9 mouse cellular contexts compared by ENCODE assay signal in genomic region chr1:153489132-153489531, GRCm38 (mm10). TPM values are rescaled to one million over a fixed set of nuclear protein-coding genes. Genes with fewer than 3 reads are reported as not detected.
DNase-seq lines count a peak whose midpoint lies in the region; ATAC-seq and TF ChIP-seq lines count a peak whose summit lies in the region.
"Had no signal": no experiment of that assay in that cellular context is flagged by ENCODE, and none has a peak within 500 bp of the region (broad histone marks: within the 10 kb centered on the region; RNA-seq: fewer than 3 reads in every experiment).

No protein-coding gene starts in this region.

- no peaks in the 10 kb centered on the region for H3K27me3 ChIP-seq in hindbrain, postnatal 0 days (ENCODE audit: insufficient read depth, low read length)
- H3K27me3 ChIP-seq in hindbrain, embryonic 16.5 days (replicated peaks; ENCODE audit: control insufficient read depth, insufficient read depth, low read length): no peaks in the 10 kb centered on the region

- no peak overlapping the region for H3K4me3 ChIP-seq in hindbrain, postnatal 0 days (ENCODE audit: low read length)
- no peak overlapping the region for H3K4me3 ChIP-seq in hindbrain, embryonic 16.5 days (ENCODE audit: low read length)
- no peak overlapping the region for H3K4me3 ChIP-seq in ES-E14 (ENCODE audit: insufficient read depth in 1 of 2, low read depth in 1 of 2, low read length in 2 of 2, poor library complexity in 1 of 2, severe bottlenecking in 1 of 2)
- H3K4me3 ChIP-seq: myocyte had no signal

- WGBS in hindbrain, postnatal 0 days: 45% methylated on average over 7 of the region's 7 CpGs
- 49% methylated on average over 7 of the region's 7 CpGs for WGBS in hindbrain, embryonic 16.5 days

- peaks cover 18% of the 10 kb centered on the region; the same call in 1 of the 2 replicates for H3K4me1 ChIP-seq in hindbrain, postnatal 0 days (ENCODE audit: insufficient read depth, low read length)
- peaks cover 19% of the 10 kb centered on the region for H3K4me1 ChIP-seq in hindbrain, embryonic 16.5 days (ENCODE audit: control insufficient read depth, insufficient read depth, low read depth, low read length)
- peaks cover 9 to 16% of the 10 kb centered on the region in 2 experiments; a peak in 3 of 4 replicates for H3K4me1 ChIP-seq in ES-E14 (ENCODE audit: control insufficient read depth in 2 of 2, insufficient read depth in 2 of 2, low read length in 2 of 2, poor library complexity in 1 of 2)

- ATAC-seq in hindbrain, postnatal 0 days: no peak
- ATAC-seq in hindbrain, embryonic 16.5 days: no peak
- ATAC-seq in hematopoietic stem cell, adult 5-6 weeks (replicated peaks in 1 of 2; ENCODE audit: insufficient read depth in 1 of 2, low FRiP score in 2 of 2, low TSS enrichment in 1 of 2, low read depth in 1 of 2, poor library complexity in 2 of 2, severe bottlenecking in 2 of 2): peak; percentile 24 to 34; a peak in 3 of 4 replicates

- TF ChIP-seq CTCF in hindbrain, postnatal 0 days (IDR thresholded peaks at IDR 0.05; ENCODE audit: low read depth): peak; percentile 32; the same call in 1 of the 2 replicates

- H3K36me3 ChIP-seq in hindbrain, postnatal 0 days (ENCODE audit: insufficient read depth, low read length): no peaks in the 10 kb centered on the region
- H3K36me3 ChIP-seq in hindbrain, embryonic 16.5 days (ENCODE audit: control insufficient read depth, insufficient read depth, low read length): no peaks in the 10 kb centered on the region
- no peaks in the 10 kb centered on the region; the same call in none of the 2 replicates for H3K36me3 ChIP-seq in ES-E14 (ENCODE audit: control insufficient read depth, insufficient read depth, low read length, poor library complexity, severe bottlenecking)

- no peaks in the 10 kb centered on the region for H3K9me3 ChIP-seq in hindbrain, postnatal 0 days (ENCODE audit: low read length)
- no peaks in the 10 kb centered on the region for H3K9me3 ChIP-seq in hindbrain, embryonic 16.5 days (ENCODE audit: control insufficient read depth, low read length)
- no peaks in the 10 kb centered on the region for H3K9me3 ChIP-seq in ES-E14 (ENCODE audit: control insufficient read depth, insufficient read depth, low read depth, low read length)

- in situ Hi-C loops in ES-E14 (cut with MboI; ENCODE audit: low sequenced_read_pairs in 2 of 2, unreplicated experiment in 2 of 2): no loop called here

- no peak for DNase-seq in hindbrain, postnatal 0 days (ENCODE audit: low spot score)
- no peak for DNase-seq in ES-E14 (ENCODE audit: low read depth, low spot score)
- peak; percentile 55 for DNase-seq in naive thymus-derived CD4-positive, alpha-beta T cell, adult 2 months (ENCODE audit: low read depth)
- DNase-seq in Muller cell, postnatal 12 days (ENCODE audit: inconsistent ontology term): no peak
- DNase-seq in urinary bladder, postnatal 4 days (ENCODE audit: low spot score in 2 of 2): no peak
- no peak for DNase-seq in urinary bladder, postnatal 10 days (ENCODE audit: low spot score)

- no peak overlapping the region for H3K27ac ChIP-seq in hindbrain, postnatal 0 days
- no peak overlapping the region for H3K27ac ChIP-seq in hindbrain, embryonic 16.5 days (ENCODE audit: low read depth, low read length)
- peak overlapping the region; percentile 56; the same call in 1 of the 2 replicates for H3K27ac ChIP-seq in ES-E14 (ENCODE audit: insufficient read depth, low read depth, low read length, poor library complexity, severe bottlenecking)

- no peak overlapping the region for H3K9ac ChIP-seq in hindbrain, postnatal 0 days (replicated peaks; ENCODE audit: low read length)
- no peak overlapping the region for H3K9ac ChIP-seq in hindbrain, embryonic 16.5 days (ENCODE audit: low read depth, low read length)
- peak overlapping the region; percentile 34; the same call in 1 of the 2 replicates for H3K9ac ChIP-seq in ES-E14 (ENCODE audit: insufficient read depth, low read depth, low read length, poor library complexity, severe bottlenecking)

- no peak overlapping the region for H3K4me2 ChIP-seq in hindbrain, postnatal 0 days (ENCODE audit: low read depth, low read length)
- H3K4me2 ChIP-seq in hindbrain, embryonic 16.5 days (ENCODE audit: low read length): no peak overlapping the region

TF ChIP-seq in ES-E14, 5 proteins besides CTCF, POLR2A, EP300 and RAD21:
- no peak for TF ChIP-seq HCFC1 (IDR thresholded peaks at IDR 0.05; ENCODE audit: borderline replicate concordance, insufficient read depth, low read length)
- no peak for TF ChIP-seq MAFK (IDR thresholded peaks at IDR 0.05; ENCODE audit: insufficient read depth, low read depth, low read length)
- no peak for TF ChIP-seq ZNF384 (IDR thresholded peaks at IDR 0.05; ENCODE audit: low read depth, low read length)
- no peak for TF ChIP-seq CHD2 (IDR thresholded peaks at IDR 0.05; ENCODE audit: low read depth, low read length)
- TF ChIP-seq ZC3H11A (IDR thresholded peaks at IDR 0.05; ENCODE audit: borderline replicate concordance, low read depth, low read length): no peak
TF ChIP-seq in ES-E14: peak in this region for 0.

RNA-seq across cellular contexts. Expression of gene Dhx9, which starts 1.7 kb away (rescaled TPM):
- 57.3 and 73.8 TPM in 2 replicates for total RNA-seq in hindbrain, postnatal 0 days (2014; rRNA removed)
- polyA plus RNA-seq in hindbrain, postnatal 0 days (2015; fragmentation: Nextera tagmentation; extraction: Ambion mirVana): 36.8 and 39.1 TPM in 2 replicates
- polyA plus RNA-seq in hindbrain, embryonic 16.5 days (2015; fragmentation: Nextera tagmentation; extraction: Ambion mirVana): 17.0 and 22.2 TPM in 2 replicates
- total RNA-seq in ES-E14 (2012; rRNA removed): 142 and 160 TPM in 2 replicates
- 163 and 235 TPM in 2 replicates for total RNA-seq in hematopoietic stem cell, adult 5-6 weeks (2017)

Comparison
In these comparisons a context has a peak if more than half of its experiments do, and no peak if none do; other contexts are left out.
1. ATAC-seq: peak in hematopoietic stem cell, adult 5-6 weeks (2 of 2); none in hindbrain, postnatal 0 days (single experiment) and hindbrain, embryonic 16.5 days (single experiment).